Mouse (Mus musculus) intestine, embryonic 15.5 days (tissue): ENCODE data around the gene Ptpn14. TPM values are rescaled to one million over a fixed set of nuclear protein-coding genes. Genes with fewer than 3 reads are reported as not detected.
A peak's percentile ranks its signal among the peaks of the same experiment; 100 is the strongest.

ENCODE experiments used
- ATAC-seq: fragments of 200-750 bp; cut with Nextera tagmentation; 2 replicates; pipeline ENCODE4 v1.8.0; 2017; ENCODE audit warnings: moderate TSS enrichment, moderate library complexity
- H3K27ac ChIP-seq: fragments of 300-500 bp; sonication (generic); 2 replicates; pipeline ENCODE4 v1.5.1; 2015; ENCODE audit warnings: mild to moderate bottlenecking, inconsistent platforms
- H3K27me3 ChIP-seq: fragments of 300-500 bp; sonication (generic); replicated peaks from 2 replicates; pipeline ENCODE4 v1.6.1; 2015; ENCODE audit warnings: inconsistent platforms
- H3K36me3 ChIP-seq: fragments of 300-500 bp; sonication (generic); 2 replicates; pipeline ENCODE4 v1.6.1; 2015; ENCODE audit warnings: inconsistent platforms
- H3K4me1 ChIP-seq: fragments of 300-500 bp; sonication (generic); replicated peaks from 2 replicates; pipeline ENCODE4 v1.6.1; 2015; ENCODE audit warnings: inconsistent platforms
- H3K4me2 ChIP-seq: fragments of 300-500 bp; sonication (generic); replicated peaks from 2 replicates; pipeline ENCODE4 v1.6.1; 2015; ENCODE audit warnings: mild to moderate bottlenecking, inconsistent platforms
- H3K4me3 ChIP-seq: fragments of 300-500 bp; sonication (generic); replicated peaks from 2 replicates; pipeline ENCODE4 v1.5.1; 2015; ENCODE audit warnings: inconsistent platforms
- H3K9ac ChIP-seq: fragments of 300-500 bp; sonication (generic); 2 replicates; pipeline ENCODE4 v1.6.1; 2015; ENCODE audit warnings: inconsistent platforms
- H3K9me3 ChIP-seq: fragments of 300-500 bp; sonication (generic); 2 replicates; pipeline ENCODE4 v1.6.1; 2016; ENCODE audit warnings: inconsistent platforms
- WGBS: fragments of 180-500 bp; shearing (Covaris S2); methylation state at CpG from one replicate; pipeline ENCODE4 v1.1.7; 2015; 5-methylcytosine and 5-hydroxymethylcytosine counted together
- polyA plus RNA-seq: library from polyadenylated mRNA; unstranded; fragments of >200 nt; fragmentation: Nextera tagmentation; extraction: Ambion mirVana; gene quantifications from 2 replicates; pipeline ENCODE4 v1.2.1, GENCODE M21; 2015

Ptpn14 gene
- polyA plus RNA-seq, 1 experiment from 2014 or later = 6.2 TPM

DNA sequence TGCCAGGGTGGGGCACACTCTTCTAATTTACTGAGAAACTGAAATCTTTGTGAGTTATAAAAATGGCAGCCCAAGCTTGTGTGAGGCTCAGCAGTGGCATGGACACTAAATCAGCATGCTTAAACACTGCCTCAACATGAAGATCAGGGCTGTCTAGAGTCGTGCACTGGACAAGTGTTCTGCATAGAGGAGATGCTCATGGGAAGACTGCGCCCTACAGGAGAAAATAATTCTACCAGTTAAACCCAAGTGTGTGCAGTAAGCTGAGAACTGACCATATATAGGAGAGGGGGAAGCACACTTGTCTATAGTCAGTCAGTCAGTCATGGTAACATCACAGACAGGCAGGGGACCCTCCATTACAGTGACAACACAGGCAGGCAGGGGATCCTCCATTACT, 151.1 kb downstream of the Ptpn14 start:
- Histone ChIP-seq H3K9me3 (no peaks in the 10 kb centered on the region), H3K4me2 (no peak overlapping the region), H3K36me3 (no peaks in the 10 kb centered on the region), H3K9ac (no peak overlapping the region), H3K4me1 (peaks cover 29% of the 10 kb centered on the region), H3K27ac (no peak overlapping the region), H3K27me3 (no peaks in the 10 kb centered on the region), H3K4me3 (no peak overlapping the region)
- ATAC-seq = 0 out of 2 replicates have a peak, but pooled peaks have one; percentile 5
- 49% methylated on average over 2 of the region's 2 CpGs for WGBS

DNA sequence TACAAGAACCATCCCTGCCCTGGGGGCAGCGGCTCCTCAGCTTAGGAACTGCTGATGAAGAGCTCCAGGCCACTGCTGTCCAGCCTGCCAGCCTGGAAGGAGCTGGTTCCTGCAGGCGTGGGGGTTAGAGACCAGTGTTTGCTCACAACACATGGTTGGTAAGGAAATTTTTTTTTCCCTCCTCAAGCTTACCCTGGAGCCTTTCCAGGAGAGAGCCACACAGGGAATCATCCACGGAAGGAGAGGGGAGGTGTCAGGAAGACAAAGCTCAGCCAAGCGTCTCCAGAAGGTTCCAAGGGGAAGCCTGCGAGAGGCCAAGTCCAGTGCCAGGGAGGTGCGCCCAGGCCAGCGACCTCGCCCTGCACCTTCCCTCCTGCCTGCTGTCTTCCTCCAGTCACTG, 151.9 kb downstream of the Ptpn14 start:
- H3K4me2 ChIP-seq = no peak overlapping the region
- H3K4me1 ChIP-seq = peaks cover 22% of the 10 kb centered on the region
- no peak overlapping the region for H3K9ac ChIP-seq
- H3K36me3 ChIP-seq = 0 out of 2 replicates have a peak, but pooled peaks cover 2% of the 10 kb centered on the region
- no peak overlapping the region for H3K4me3 ChIP-seq
- H3K27me3 ChIP-seq = no peaks in the 10 kb centered on the region
- no peaks in the 10 kb centered on the region for H3K9me3 ChIP-seq
- H3K27ac ChIP-seq = no peak overlapping the region
- no peak for ATAC-seq
- 59% methylated on average over 8 of the region's 8 CpGs for WGBS

DNA sequence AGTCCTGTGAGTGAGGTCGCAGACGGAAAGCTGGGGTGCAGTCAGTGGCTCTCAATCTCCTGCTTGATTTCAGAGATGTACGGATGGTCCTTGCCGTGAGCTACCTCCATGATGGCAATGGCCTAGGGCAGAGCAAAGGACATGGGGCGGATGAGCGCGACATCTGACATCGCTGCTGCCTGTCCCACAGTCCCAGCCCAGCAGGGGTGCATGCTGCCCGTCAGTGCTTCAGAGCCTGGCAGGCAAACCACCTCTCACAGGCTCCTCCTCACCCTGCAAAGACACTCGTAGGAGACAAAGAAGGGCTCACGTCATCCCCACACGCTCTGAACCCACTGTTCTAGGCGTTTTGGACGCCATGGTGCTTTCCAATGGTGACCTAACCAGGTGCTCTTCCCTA, 152.7 kb downstream of the Ptpn14 start:
- WGBS = 84% methylated on average over 14 of the region's 14 CpGs
- Histone ChIP-seq H3K9ac (no peak overlapping the region), H3K4me2 (no peak overlapping the region), H3K9me3 (no peaks in the 10 kb centered on the region), H3K36me3 (0 out of 2 replicates have a peak, but pooled peaks cover 8% of the 10 kb centered on the region), H3K4me1 (peaks cover 18% of the 10 kb centered on the region; the same call in 1 of the 2 replicates), H3K27me3 (no peaks in the 10 kb centered on the region), H3K27ac (no peak overlapping the region), H3K4me3 (no peak overlapping the region)
- no peak for ATAC-seq

DNA sequence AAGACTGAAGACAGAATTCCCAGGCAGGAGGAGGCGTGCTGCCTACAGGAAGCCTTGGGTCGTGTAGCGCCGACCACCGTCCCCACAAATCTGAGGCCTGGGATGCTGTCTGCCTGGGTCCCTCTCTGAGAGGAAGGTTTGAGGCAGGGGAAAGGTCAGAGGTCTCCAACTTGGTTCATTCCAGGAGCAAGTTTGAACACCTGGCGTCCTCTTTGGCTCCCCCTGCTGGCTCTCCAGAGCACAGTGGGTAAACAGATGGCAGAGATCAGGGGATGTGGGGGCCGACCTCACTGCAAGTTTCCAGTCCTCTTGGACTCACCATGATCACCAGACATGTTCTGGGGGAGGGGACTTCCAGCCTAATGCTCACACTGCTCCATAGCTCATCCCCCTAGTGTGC, 154.8 kb downstream of the Ptpn14 start:
- Histone ChIP-seq H3K36me3 (0 out of 2 replicates have a peak, but pooled peaks cover 8% of the 10 kb centered on the region), H3K4me2 (no peak overlapping the region), H3K9ac (no peak overlapping the region), H3K27ac (no peak overlapping the region), H3K4me3 (no peak overlapping the region), H3K9me3 (no peaks in the 10 kb centered on the region), H3K27me3 (no peaks in the 10 kb centered on the region), H3K4me1 (0 out of 2 replicates have a peak, but pooled peaks cover 15% of the 10 kb centered on the region)
- ATAC-seq = no peak
- 53% methylated on average over 7 of the region's 7 CpGs for WGBS

DNA sequence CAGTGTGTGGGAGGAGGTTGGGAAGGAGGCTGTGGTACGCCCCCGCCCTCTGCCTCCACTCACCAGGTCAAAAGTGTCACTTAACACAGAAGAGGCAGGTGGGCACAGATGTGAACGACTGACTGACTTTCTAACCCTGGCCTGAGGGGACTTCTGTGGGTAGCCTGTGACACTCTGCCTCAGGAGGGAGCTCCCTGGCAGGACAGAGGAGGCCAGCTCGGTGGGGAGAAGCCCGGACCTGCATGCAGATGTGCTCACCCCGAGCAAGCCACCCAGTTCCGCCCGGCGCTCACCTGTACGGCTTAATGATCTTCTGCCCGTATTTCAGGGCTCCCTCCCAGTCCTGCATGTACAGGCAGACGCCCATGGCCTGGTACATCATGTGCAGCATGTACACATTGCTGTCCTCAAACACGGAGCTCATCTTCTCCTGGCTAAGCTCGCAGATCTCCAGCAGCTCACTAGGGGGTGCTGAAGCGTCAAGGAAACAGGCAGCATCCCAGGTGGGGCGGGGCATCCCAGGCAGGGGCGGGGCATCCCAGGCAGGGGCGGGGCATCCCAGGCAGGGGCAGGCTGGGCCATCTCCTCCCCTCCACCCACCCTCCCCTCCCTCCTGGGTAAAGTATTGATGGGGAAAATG, 155.6 kb downstream of the Ptpn14 start:
- H3K4me1 ChIP-seq = 0 out of 2 replicates have a peak, but pooled peaks cover 15% of the 10 kb centered on the region
- ATAC-seq = peak; percentile 18
- no peak overlapping the region for H3K4me3 ChIP-seq
- no peak overlapping the region for H3K9ac ChIP-seq
- H3K27me3 ChIP-seq = no peaks in the 10 kb centered on the region
- WGBS = 48% methylated on average over 18 of the region's 18 CpGs
- no peak overlapping the region for H3K27ac ChIP-seq
- no peaks in the 10 kb centered on the region for H3K9me3 ChIP-seq
- H3K36me3 ChIP-seq = 0 out of 2 replicates have a peak, but pooled peaks cover 8% of the 10 kb centered on the region
- no peak overlapping the region for H3K4me2 ChIP-seq

DNA sequence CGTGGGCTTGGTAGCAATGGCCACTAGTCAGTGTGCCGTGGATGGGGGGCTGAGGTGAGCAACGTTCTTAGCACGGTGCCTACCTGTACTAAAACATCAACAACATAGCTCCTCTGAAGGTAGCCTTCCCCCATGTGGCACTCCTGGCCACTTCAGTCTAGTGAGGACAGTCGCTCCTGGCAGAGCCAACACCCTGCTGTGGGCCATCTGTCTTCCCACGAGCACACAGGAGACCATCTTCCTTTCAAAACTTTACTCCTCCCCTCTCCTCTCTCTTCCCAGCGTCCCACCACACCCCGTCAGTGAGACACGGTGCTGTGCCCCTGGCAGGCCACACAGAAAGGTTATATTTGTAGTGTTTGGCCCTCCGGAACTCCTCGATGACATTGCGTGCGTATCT, 156.9 kb downstream of the Ptpn14 start:
- Histone ChIP-seq H3K9me3 (no peaks in the 10 kb centered on the region), H3K4me2 (no peak overlapping the region), H3K4me1 (0 out of 2 replicates have a peak, but pooled peaks cover 8% of the 10 kb centered on the region), H3K27ac (no peak overlapping the region), H3K4me3 (no peak overlapping the region), H3K27me3 (no peaks in the 10 kb centered on the region), H3K9ac (no peak overlapping the region), H3K36me3 (0 out of 2 replicates have a peak, but pooled peaks cover 8% of the 10 kb centered on the region)
- ATAC-seq = no peak
- WGBS = 78% methylated on average over 13 of the region's 13 CpGs

DNA sequence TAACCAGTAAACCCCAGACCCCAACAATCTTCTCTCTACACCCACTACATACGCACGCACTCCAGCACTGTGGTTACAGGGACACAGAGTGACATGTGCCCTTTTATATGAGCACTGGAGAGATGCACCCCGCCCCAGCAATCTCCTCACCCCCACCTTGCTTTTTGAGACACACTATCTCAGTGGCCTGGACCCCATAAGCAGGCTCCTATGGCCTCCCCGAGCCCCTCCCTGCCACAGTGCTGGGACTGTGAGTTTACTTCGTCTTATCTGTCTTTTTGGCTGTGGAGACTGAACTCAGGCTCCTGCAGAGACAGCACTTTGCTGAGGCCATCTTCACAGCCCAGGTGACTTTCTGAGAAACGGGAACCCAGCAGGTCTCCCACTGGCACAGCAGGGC, 157.9 kb downstream of the Ptpn14 start:
- H3K4me3 ChIP-seq = no peak overlapping the region
- H3K4me1 ChIP-seq = 0 out of 2 replicates have a peak, but pooled peaks cover 4% of the 10 kb centered on the region
- 0 out of 2 replicates have a peak, but pooled peaks cover 8% of the 10 kb centered on the region for H3K36me3 ChIP-seq
- H3K9ac ChIP-seq = no peak overlapping the region
- H3K4me2 ChIP-seq = no peak overlapping the region
- H3K27me3 ChIP-seq = no peaks in the 10 kb centered on the region
- no peak for ATAC-seq
- WGBS = 85% methylated on average over 6 of the region's 6 CpGs
- no peaks in the 10 kb centered on the region for H3K9me3 ChIP-seq
- no peak overlapping the region for H3K27ac ChIP-seq

DNA sequence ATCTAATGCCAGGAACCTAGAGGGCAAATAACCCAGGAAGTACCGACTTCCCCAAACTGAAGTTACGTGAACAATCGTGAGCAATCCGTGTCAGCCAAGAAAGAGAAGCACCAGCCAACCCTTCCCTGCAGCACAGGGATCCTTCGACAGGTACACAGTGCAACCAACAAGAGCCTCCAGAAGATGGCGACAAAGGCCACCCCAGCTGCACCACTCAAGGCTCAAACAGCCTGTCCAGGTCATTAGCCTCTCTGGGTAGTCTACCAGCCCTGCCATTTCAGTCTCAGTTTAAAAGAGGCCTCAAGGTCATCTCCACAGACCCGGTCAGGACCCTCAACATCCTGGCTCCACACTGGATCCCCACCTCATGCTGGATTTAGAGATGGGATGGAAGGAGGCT, 159.4 kb downstream of the Ptpn14 start:
- WGBS = 32% methylated on average over 7 of the region's 7 CpGs
- Histone ChIP-seq H3K27ac (no peak overlapping the region), H3K4me3 (no peak overlapping the region), H3K4me2 (no peak overlapping the region), H3K9me3 (no peaks in the 10 kb centered on the region), H3K36me3 (peaks cover 10% of the 10 kb centered on the region; the same call in 1 of the 2 replicates), H3K9ac (no peak overlapping the region), H3K27me3 (no peaks in the 10 kb centered on the region), H3K4me1 (0 out of 2 replicates have a peak, but pooled peaks cover 4% of the 10 kb centered on the region)
- ATAC-seq = peak; percentile 80; the same call in 1 of the 2 replicates

DNA sequence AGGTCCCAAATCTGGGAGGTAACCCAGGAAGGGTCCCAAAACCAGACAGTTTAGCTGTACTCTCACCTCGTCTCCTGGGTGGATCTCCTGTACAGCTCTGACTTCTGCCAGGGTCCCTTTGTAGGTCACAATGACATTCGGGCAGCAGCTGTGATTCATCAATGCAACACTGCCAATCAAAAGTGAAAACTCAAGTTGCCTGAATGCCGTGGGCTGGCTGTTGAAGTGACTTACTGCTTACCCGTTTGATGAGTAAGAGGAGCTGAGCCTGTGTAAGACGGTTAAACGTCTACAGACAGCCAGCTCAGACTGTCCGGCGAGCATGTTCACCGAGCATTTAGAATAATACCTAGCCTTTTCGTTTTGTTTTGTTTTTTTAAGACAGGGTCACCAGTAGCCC, 160.7 kb downstream of the Ptpn14 start:
- Histone ChIP-seq H3K27me3 (no peaks in the 10 kb centered on the region), H3K9me3 (no peaks in the 10 kb centered on the region), H3K4me3 (no peak overlapping the region), H3K4me1 (no peaks in the 10 kb centered on the region), H3K27ac (no peak overlapping the region), H3K36me3 (peaks cover 19% of the 10 kb centered on the region), H3K9ac (no peak overlapping the region), H3K4me2 (no peak overlapping the region)
- 83% methylated on average over 10 of the region's 10 CpGs for WGBS
- ATAC-seq = no peak

DNA sequence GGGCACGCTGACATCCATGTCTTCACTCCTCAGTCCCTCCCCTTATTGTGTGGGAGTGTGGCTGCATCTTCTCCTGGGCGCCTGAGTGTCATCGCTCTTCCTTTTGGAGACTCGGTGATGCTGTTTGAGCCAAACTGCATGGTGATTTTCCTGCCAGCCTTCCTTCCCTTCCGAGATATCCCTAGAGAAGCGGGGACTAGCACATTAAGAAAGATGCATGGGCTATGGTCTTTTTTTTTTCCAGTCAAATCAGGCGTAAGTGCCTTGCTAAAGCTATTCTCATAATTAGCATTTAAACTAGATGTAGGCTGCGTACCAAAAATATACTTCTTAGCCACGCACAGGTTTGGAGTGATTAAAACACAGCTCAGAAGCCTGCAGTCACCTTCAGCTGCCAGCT, 166.1 kb downstream of the Ptpn14 start:
- Histone ChIP-seq H3K36me3 (peaks cover 27% of the 10 kb centered on the region), H3K27me3 (no peaks in the 10 kb centered on the region), H3K4me3 (no peak overlapping the region), H3K27ac (no peak overlapping the region), H3K4me2 (no peak overlapping the region), H3K9ac (no peak overlapping the region), H3K4me1 (no peaks in the 10 kb centered on the region), H3K9me3 (no peaks in the 10 kb centered on the region)
- no peak for ATAC-seq
- 90% methylated on average over 9 of the region's 9 CpGs for WGBS

DNA sequence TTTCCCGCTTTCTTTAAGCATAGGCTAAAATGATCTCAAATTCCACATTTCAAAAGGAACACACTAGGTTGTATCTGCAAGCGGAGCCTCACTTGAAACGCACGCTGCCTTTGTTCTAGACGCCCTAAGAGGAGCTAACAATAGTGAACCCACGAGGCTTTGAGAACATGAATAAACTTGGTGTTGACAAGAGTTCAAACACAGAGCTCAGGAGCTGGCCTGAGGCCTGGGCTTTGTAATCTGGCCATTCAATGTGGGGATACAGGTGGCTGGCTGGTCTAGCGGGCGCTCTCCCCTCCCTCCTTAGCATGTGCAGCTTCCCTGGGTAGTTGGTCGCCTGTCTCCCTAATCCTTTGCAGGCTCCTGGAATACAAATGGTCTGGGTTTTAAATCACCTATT, 169.8 kb downstream of the Ptpn14 start:
- H3K4me1 ChIP-seq = no peaks in the 10 kb centered on the region
- no peaks in the 10 kb centered on the region for H3K27me3 ChIP-seq
- no peak overlapping the region for H3K9ac ChIP-seq
- H3K9me3 ChIP-seq = no peaks in the 10 kb centered on the region
- H3K4me2 ChIP-seq = no peak overlapping the region
- H3K4me3 ChIP-seq = no peak overlapping the region
- no peak for ATAC-seq
- H3K27ac ChIP-seq = no peak overlapping the region
- H3K36me3 ChIP-seq = peaks cover 22% of the 10 kb centered on the region
- WGBS = 86% methylated on average over 9 of the region's 9 CpGs

DNA sequence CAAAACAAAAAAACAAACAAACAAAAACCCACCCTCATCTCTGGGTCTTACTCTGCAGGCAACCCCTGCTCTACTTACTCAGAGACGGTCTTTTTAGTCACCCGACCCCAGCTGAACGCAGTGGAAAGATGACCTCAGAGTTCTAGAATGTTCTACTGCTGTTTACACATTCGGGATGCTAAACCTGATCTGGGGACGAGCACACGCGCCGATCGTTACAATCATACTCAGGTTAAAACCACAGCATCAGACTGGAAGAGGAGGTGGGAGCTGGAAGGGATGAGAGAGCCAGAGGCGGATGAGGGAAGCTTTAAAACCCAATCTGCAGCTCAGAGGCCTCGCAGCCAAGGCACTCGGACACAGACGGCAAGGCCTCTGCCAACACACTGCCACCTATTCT, 170.6 kb downstream of the Ptpn14 start:
- Histone ChIP-seq H3K4me1 (no peaks in the 10 kb centered on the region), H3K27me3 (no peaks in the 10 kb centered on the region), H3K4me3 (no peak overlapping the region), H3K9ac (no peak overlapping the region), H3K9me3 (no peaks in the 10 kb centered on the region), H3K36me3 (peaks cover 17% of the 10 kb centered on the region), H3K4me2 (no peak overlapping the region), H3K27ac (no peak overlapping the region)
- 78% methylated on average over 13 of the region's 13 CpGs for WGBS
- ATAC-seq = no peak

DNA sequence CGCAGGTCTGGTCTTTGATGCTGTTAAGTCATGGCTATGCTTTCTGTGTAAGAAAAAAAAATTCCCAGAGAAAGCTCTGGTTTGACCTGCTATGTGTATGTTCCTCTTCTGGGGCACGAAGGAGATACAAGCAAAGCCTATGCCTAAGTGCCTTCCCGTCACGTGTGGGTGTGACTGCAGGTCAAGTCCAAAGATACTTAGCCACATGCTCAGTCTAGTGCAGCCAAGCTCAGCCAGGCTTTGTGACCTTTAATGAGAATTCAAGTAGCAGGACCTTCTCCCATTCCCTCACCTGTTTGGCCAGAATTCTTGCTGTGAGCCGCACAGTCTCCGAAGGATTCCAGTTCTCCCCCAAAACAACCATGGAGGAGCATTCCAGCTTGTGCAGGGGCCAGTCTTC, 171.5 kb downstream of the Ptpn14 start:
- no peaks in the 10 kb centered on the region for H3K4me1 ChIP-seq
- 88% methylated on average over 6 of the region's 6 CpGs for WGBS
- peaks cover 17% of the 10 kb centered on the region for H3K36me3 ChIP-seq
- no peaks in the 10 kb centered on the region for H3K27me3 ChIP-seq
- ATAC-seq = no peak
- no peak overlapping the region for H3K27ac ChIP-seq
- H3K9me3 ChIP-seq = no peaks in the 10 kb centered on the region
- no peak overlapping the region for H3K4me2 ChIP-seq
- H3K9ac ChIP-seq = no peak overlapping the region
- H3K4me3 ChIP-seq = no peak overlapping the region
